Mouse (Mus musculus) 3T3-L1 (cell line): ENCODE results near the gene Cacna1s.

Experiments used
- DNase-seq: peaks from one replicate; pipeline ENCODE4 v3.0.0-alpha.2; 2015; ENCODE audit warnings: low read depth, low spot score

The Cacna1s gene

GRCm38 (mm10) chr1:136051013-136051315 is 1.6 kb upstream of the Cacna1s start:
- no peak for DNase-seq

GRCm38 (mm10) chr1:136051465-136051864 is 1.1 kb upstream of the Cacna1s start:
- peak; percentile 91 for DNase-seq

- no peak for DNase-seq
Measured at GRCm38 (mm10) chr1:136055771-136056170, 3.2 kb downstream of the Cacna1s start.

DNA sequence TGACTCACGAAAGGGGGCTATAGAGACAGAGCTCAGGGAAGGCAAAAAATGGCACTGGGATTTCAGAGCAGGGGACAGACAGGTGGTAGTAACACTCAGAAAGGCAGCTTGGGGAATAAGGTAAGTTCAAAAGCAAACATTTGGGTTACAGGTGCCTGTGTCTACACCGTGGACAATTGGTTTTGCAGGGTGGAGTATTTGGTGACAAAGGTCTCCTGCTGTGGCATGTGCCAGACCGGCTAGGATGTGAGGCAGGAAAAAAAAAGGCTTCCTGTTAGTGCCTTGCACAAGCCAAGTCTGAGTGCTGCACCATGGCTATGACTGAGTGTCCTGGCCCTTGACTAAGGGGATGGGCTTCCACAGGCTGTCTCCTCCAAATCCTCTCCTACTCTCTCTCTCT is 6.0 kb downstream of the Cacna1s start:
- no peak for DNase-seq

- DNase-seq = no peak
Measured at GRCm38 (mm10) chr1:136061041-136061789, 8.7 kb downstream of the Cacna1s start.

DNA sequence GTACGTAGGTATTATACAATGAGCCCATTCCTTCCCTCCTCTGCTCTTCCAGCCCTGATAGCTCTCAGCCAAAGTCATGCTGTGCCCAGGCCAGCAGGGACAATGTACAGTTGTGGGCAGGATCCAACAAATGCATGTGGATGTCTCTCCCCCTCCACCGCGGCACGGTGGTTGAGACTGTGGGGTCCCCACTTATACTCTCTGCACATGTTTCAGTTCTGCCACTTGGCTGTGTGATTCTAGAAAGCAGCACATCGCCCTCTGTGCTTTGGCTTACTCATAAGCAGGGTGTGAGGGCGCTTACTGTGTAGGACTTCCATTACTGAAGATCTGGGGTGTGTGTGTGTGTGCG is 9.2 kb downstream of the Cacna1s start:
- no peak for DNase-seq

- peak; percentile 5 for DNase-seq
Measured at GRCm38 (mm10) chr1:136063991-136064390, 11.4 kb downstream of the Cacna1s start.

GRCm38 (mm10) chr1:136066621-136067020 is 14.1 kb downstream of the Cacna1s start:
- no peak for DNase-seq

DNA sequence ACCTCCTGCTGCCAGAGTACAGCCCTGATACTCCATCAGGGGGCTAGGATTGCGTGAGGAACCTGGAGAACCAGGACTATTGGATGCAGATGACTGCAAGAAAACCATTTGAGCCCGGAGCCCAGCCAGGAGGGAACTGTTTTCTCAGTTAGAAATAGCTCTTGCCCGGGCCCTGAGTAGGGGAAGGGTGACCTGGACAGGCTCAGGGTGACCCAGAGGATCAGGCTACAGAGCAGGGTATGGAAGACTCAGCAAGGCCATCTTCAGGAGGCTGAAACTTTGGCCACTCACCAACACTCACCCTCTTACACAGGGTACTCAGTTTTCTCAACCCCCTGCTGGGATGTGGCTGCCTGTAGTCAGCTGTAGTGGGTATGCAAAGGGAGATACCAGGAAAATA is 15.0 kb downstream of the Cacna1s start:
- no peak for DNase-seq

DNA sequence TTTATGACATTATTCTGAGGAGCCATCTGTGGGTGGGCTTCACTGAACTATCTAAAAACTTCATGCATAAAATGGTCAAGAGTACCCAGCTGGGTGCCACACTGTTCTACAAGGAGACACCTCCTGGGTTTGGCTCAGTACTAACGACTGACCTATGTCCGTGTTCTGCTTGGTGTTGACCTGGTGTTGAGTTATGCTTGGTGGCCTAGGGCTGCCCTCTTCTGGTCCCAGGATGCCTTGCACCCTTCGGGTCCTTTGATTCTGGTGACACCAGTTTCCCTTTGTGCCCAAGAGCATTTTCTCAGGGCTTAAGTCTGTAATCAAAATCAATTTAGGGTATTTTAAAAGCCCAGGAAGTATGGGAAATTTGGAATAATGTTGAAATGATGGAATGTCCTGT is 23.5 kb downstream of the Cacna1s start:
- DNase-seq = peak; percentile 39

DNA sequence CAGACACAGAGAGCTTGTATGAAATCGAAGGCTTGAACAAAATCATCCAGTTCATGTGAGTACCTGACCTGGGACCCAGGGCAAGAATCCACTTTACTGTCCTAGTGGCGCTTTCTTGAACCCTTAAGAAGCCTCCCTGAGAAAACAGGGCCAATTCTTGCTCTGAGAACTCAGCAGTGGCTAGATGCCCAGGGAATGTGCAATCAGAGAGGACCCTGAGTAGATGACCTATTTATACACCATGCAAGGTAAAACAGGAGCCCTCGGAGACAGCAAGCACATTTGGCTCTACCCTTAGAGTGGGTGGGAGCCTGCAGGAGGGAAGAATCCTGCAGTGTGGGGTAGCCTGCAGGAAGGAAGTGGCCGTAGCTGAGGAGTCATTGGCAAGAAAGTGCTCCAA is 25.1 kb downstream of the Cacna1s start:
- DNase-seq = no peak

DNA sequence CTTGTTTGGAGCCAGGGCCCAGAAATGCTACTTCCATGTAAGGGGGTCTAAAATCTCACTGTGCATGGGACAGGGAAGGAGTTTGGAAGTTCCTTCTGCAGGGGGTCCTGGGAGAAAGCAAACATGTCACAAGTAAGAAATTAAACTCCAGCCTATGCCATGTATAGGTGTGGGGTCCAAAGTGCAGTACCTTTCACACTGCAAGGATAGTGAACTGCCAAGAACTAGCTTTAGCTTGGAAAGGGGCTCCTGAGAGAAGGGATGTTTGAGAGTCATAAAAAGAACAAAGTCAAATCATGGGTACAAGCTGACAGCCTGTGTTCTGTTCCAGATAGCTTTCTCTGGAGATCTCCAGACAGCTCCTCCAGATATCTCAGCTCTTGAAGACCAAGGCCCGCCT is 28.6 kb downstream of the Cacna1s start:
- no peak for DNase-seq

DNA sequence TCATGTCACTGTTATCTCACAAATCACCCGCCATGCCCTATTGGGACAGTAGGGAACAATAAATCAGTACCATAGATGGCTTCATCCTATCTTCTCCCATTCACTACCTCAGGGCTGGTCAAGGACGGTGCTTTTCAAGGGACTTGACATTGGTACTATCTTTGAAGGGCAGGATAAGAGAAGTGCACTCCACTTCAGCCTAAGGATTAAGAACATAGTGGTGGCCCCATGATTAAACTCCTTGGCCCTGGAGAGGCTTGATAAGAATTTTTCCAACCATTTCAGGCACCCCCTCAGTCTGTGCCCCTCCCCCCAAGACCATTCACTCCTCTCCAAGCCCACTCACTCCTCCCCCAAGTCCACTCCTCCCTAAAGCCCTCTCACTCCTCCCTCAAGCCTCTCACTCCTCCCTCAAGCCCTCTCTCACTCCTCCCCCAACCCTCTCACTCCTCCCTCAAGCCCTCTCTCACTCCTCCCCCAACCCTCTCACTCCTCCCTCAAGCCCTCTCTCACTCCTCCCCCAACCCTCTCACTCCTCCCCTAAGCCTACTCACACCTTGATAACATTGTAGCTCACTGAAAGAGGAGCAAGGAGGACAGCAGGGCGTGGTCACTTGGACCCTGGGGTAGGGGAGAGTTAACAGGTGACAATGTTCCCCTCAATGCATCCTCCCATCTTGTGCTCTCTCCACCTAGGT is 33.6 kb downstream of the Cacna1s start:
- DNase-seq = no peak

DNA sequence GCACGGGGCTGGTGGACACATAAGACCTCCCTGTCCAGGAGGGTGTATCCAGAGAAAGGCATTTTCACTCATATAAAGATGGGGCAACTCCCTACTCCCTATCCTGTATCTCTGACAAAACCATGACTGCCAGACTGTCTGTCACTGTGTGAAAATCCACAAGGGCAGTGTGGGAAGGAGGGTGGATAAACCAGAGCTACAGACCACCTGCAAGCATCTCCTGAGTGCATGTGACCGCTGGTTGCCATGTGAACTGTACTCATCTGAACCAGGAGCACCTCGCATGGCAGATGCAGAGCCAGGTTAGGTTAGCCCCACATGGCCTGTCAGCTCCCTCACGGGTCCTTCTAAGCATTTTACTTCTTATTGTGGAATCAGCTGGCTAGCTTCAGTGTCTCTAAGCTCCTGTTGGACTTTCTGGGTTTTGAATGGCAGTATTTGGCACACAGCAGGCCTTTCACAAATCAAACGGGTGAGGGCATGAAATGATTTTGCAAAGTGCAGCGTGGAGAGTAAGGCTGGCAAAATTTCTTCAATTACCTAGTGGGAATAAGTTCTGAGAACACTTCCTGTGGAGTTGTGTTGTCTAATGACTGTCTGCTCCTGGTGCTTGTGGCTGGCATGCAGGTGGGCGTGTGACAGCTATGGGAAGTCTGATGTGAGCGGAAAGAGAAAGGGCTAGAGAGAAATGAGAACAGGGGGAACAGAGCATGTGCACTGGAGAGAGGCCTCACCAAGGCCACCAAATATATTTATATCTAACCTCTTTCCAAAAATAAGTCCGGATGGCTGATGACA is 37.0 kb downstream of the Cacna1s start:
- DNase-seq = no peak

GRCm38 (mm10) chr1:136093726-136094125 is 41.2 kb downstream of the Cacna1s start:
- DNase-seq = no peak

GRCm38 (mm10) chr1:136094807-136095206 is 42.3 kb downstream of the Cacna1s start:
- DNase-seq = no peak

DNA sequence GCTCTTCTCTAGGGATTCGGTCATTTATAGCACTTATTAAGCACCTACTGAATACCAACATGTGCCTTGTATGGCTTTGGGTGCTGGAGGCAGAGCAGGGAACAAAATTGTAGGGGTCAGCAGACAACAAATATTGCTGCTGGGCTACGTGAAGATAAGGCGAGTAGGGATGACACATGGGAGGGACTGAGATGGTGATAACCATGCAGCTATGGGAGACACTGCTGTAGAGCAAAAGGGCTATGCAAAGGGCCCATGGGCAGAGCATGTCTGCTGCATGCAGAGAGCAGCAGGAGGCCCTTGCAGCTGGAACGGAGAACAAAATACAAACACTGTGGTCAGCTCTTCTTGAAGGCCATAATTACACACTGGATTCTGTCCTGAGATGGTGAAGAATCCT is 49.5 kb downstream of the Cacna1s start:
- no peak for DNase-seq

DNA sequence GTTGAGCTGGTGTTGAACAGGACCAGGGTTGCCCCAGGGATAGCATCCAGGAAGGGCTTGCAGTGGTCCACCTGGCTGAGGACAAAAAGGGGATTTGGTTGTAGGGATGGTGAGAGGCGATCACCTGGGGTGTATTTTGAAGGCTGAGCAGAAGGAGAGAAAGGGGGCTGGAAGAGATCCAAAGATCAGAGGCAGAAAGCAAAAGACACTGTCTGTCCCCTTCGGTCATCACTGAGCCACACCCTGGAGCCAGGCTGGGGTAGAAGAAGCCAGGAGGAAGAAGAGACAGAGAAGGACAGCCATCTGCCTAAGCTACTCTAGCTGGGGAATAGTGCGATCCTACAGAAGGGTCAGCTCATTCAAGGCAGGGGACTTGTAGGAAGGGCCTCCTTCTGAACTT is 50.0 kb downstream of the Cacna1s start:
- no peak for DNase-seq

- DNase-seq = no peak
Measured at GRCm38 (mm10) chr1:136102981-136103380, 50.4 kb downstream of the Cacna1s start.

GRCm38 (mm10) chr1:136103696-136104095 is 51.1 kb downstream of the Cacna1s start:
- no peak for DNase-seq

DNA sequence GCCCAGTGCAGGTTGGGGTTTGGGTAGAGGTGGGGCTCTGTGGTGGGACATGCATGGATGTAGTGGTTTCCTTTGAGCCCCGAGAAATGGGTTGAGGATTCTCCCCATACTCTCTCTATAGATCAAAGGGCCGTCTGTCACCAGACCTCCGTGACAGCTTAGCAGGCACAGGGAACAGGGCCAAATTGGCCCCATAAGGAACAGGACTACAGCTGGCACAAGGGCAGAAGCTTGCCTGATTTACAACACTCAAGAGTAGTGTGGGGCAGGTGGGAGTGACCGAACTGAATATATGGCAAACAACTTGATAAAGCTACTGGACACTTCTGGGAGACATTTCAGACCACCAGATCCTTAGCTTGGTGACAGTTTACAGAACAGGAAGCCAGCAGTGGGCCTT is 52.2 kb downstream of the Cacna1s start:
- DNase-seq = no peak

DNA sequence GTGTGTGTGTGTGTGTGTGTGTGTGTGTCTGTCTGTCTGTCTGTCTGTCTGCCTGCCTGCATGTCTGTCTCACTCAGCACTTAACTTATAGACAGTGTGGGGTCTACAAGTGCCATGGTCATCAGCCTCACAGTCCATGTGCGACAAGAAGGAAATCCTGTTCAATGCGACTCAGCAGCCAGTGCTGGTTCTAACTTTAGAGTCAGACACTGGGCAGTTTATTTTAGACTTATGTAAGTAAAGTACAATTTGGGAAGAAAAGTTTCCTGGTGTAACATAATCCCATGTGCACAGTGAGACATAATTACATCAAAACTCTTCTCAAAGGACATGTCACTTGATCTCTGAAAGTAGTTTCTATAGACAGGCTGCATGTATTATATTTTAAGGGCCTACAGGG is 56.9 kb downstream of the Cacna1s start:
- DNase-seq = no peak

- peak; percentile 76 for DNase-seq
Measured at GRCm38 (mm10) chr1:136116183-136116582, 63.6 kb downstream of the Cacna1s start.
